Mouse (Mus musculus) myocyte (in vitro differentiated cells): ENCODE data around the gene Olfr1413. TPM values are rescaled to one million over a fixed set of nuclear protein-coding genes. Genes with fewer than 3 reads are reported as not detected.
A peak's percentile ranks its signal among the peaks of the same experiment; 100 is the strongest.

Experiments
- H3K27me3 ChIP-seq: one replicate; pipeline ENCODE4 v1.6.1; 2011; ENCODE audit not compliant: control insufficient read depth, insufficient read depth, insufficient read length
- H3K36me3 ChIP-seq: one replicate; pipeline ENCODE4 v1.6.1; 2011; ENCODE audit not compliant: control insufficient read depth, insufficient read depth
- H3K4me2 ChIP-seq: one replicate; pipeline ENCODE4 v1.6.1; 2011; ENCODE audit warnings: low read depth, control low read depth
- H3K4me3 ChIP-seq: one replicate; pipeline ENCODE4 v1.5.1; 2011; ENCODE audit warnings: mild to moderate bottlenecking, control low read depth, moderate library complexity
- H3K79me2 ChIP-seq: one replicate; pipeline ENCODE4 v1.6.1; 2011; ENCODE audit not compliant: control insufficient read depth, insufficient read depth
- H3ac ChIP-seq: one replicate; pipeline ENCODE4 v1.6.1; 2011; ENCODE audit not compliant: control insufficient read depth, insufficient read length
- CEBPB ChIP-seq: IDR thresholded peaks from 2 replicates; pipeline ENCODE4 v1.6.1; 2011; ENCODE audit warnings: mild to moderate bottlenecking, moderate library complexity; ENCODE audit not compliant: poor library complexity, insufficient read depth, severe bottlenecking
- E2F4 ChIP-seq: IDR thresholded peaks from one replicate; pipeline ENCODE4 v1.6.1; 2011; ENCODE audit warnings: mild to moderate bottlenecking, control low read depth, moderate library complexity; ENCODE audit not compliant: insufficient read depth
- MAX ChIP-seq: IDR thresholded peaks from one replicate; pipeline ENCODE4 v1.6.1; 2011; ENCODE audit warnings: low read depth, mild to moderate bottlenecking, control low read depth
- MYOD1 ChIP-seq, 3 experiments: IDR thresholded peaks; one replicate each; pipeline ENCODE4 v1.6.1; 2011; ENCODE audit warnings: control low read depth in 2 of 3, low read depth in 2 of 3, mild to moderate bottlenecking in 2 of 3, moderate library complexity in 1 of 3; ENCODE audit not compliant: insufficient read length in 2 of 3, control insufficient read depth in 1 of 3
- MYOG ChIP-seq, 3 experiments: IDR thresholded peaks; one replicate each; pipeline ENCODE4 v1.6.1; 2011; ENCODE audit warnings: control low read depth in 2 of 3, low read depth in 2 of 3, mild to moderate bottlenecking in 2 of 3; ENCODE audit not compliant: insufficient read length in 2 of 3, control insufficient read depth in 1 of 3, insufficient read depth in 1 of 3
- POLR2A ChIP-seq: IDR thresholded peaks from one replicate; pipeline ENCODE4 v1.6.1; 2011; ENCODE audit warnings: low read depth, mild to moderate bottlenecking, control low read depth, moderate library complexity; ENCODE audit not compliant: insufficient read length
- POLR2AphosphoS2 ChIP-seq: IDR thresholded peaks from one replicate; pipeline ENCODE4 v1.6.1; 2011; ENCODE audit warnings: low read depth, control low read depth; ENCODE audit not compliant: insufficient read length
- REST ChIP-seq: IDR thresholded peaks from one replicate; pipeline ENCODE4 v1.6.1; 2011; ENCODE audit warnings: mild to moderate bottlenecking, control low read depth, moderate library complexity; ENCODE audit not compliant: insufficient read depth, insufficient read length
- SRF ChIP-seq: IDR thresholded peaks from one replicate; pipeline ENCODE4 v1.6.1; 2011; ENCODE audit warnings: low read depth; ENCODE audit not compliant: control insufficient read depth, insufficient read length
- TCF12 ChIP-seq: IDR thresholded peaks from one replicate; pipeline ENCODE4 v1.6.1; 2011; ENCODE audit warnings: mild to moderate bottlenecking, control low read depth; ENCODE audit not compliant: poor library complexity, insufficient read depth, severe bottlenecking
- TCF3 ChIP-seq: IDR thresholded peaks from one replicate; pipeline ENCODE4 v1.6.1; 2011; ENCODE audit warnings: low read depth, control low read depth; ENCODE audit not compliant: insufficient read length
- USF1 ChIP-seq: IDR thresholded peaks from one replicate; pipeline ENCODE4 v1.6.1; 2011; ENCODE audit warnings: low read depth, mild to moderate bottlenecking, control low read depth, moderate library complexity
- polyA plus RNA-seq: library from polyadenylated mRNA; unstranded; fragments of >200 nt; fragmentation: generic; extraction: Trizol; gene quantifications from one replicate; pipeline ENCODE4 v1.2.1, GENCODE M21; 2012; ENCODE audit warnings: missing spikeins

Olfr1413 gene
- polyA plus RNA-seq, 1 experiment = not detected

DNA sequence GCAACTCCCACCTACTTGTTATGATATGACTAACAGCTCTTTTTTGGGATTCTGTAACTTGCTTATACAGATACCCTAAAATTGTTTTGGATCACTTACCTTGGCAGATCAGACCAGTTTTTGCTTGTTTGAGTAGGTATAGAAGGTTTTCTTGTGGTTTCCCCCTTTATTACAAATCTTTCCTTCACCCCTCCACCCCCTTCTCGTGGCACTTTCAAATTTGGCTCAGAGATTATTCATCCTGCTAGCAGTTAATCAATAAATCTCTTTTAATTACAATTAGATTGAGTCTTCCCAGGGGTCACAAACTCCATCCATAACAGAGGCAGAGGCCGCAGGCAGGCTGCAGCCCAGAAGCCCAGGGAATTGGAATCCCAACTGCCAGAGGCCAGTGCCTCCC, 46.4 kb downstream of the Olfr1413 start, which contains the start of gene Olfr12:
Gene Olfr12 (plus strand): TSS at position 301 of the 400 bp plus-strand sequence.
- no peak for TF ChIP-seq MAX
- no peak for TF ChIP-seq REST
- no peak for TF ChIP-seq POLR2AphosphoS2
- TF ChIP-seq CEBPB = no peak
- no peak for TF ChIP-seq MYOD1 (IDR thresholded peaks at IDR 0.05; ENCODE audit: control insufficient read depth in 1 of 3, insufficient read length in 2 of 3, low read depth in 2 of 3)
- TF ChIP-seq SRF = no peak
- TF ChIP-seq USF1 = no peak
- Histone ChIP-seq H3K4me2 (peak within 1 kb of the TSS; percentile 22), H3K27me3 (no peaks in the 10 kb centered on the region), H3K36me3 (no peaks in the 10 kb centered on the region), H3ac (no peak within 1 kb of the TSS), H3K4me3 (no peak within 1 kb of the TSS), H3K79me2 (no peaks in the 10 kb centered on the region)

DNA sequence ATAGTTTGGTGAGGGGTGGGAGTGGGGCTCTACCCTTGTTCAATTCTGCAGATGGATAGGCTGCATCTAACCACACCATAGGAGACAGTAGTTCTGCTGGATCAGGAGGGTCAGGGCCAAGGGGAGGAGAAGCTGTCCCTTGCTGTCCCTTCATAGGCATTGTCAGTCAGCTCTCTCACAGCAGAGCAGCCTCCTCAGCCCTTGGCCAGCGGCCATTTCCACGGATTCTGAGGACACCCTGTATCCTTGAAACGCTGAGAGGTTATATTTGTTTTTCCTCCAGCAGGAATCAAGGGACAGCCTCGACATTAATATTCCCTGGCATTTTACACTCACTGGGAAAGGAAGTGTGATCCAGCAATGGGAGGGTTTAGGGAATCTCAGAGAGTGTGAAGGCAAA, 47.2 kb downstream of the Olfr1413 start:
- TF ChIP-seq E2F4 = no peak
- TF ChIP-seq CEBPB = no peak
- TF ChIP-seq TCF3 = no peak
- TF ChIP-seq MYOG (IDR thresholded peaks at IDR 0.05; ENCODE audit: control insufficient read depth in 1 of 3, insufficient read depth in 1 of 3, insufficient read length in 2 of 3, low read depth in 2 of 3) = no peak
- no peak for TF ChIP-seq TCF12
- TF ChIP-seq SRF = no peak
- no peak for TF ChIP-seq REST
- no peak for TF ChIP-seq MYOD1 (IDR thresholded peaks at IDR 0.05; ENCODE audit: control insufficient read depth in 1 of 3, insufficient read length in 2 of 3, low read depth in 2 of 3)
- TF ChIP-seq MAX = no peak
- no peak for TF ChIP-seq POLR2A
- no peak for TF ChIP-seq USF1
- TF ChIP-seq POLR2AphosphoS2 = no peak
- no peak overlapping the region for H3K4me3 ChIP-seq
- no peaks in the 10 kb centered on the region for H3K27me3 ChIP-seq

More for the DNA sequence above, 47.2 kb downstream of the Olfr1413 start:
- no peak overlapping the region for H3K4me2 ChIP-seq
- no peaks in the 10 kb centered on the region for H3K79me2 ChIP-seq
- no peak overlapping the region for H3ac ChIP-seq
- H3K36me3 ChIP-seq = no peaks in the 10 kb centered on the region

Other genes starting within 250 kb of the Olfr1413 start
- 162 TPM for gene Ndufa10, start 97.5 kb upstream of the Olfr1413 start, polyA plus RNA-seq
- not detected for gene Olfr1416, start 86.2 kb upstream of the Olfr1413 start, polyA plus RNA-seq
- not detected for gene Olfr1415, start 75.2 kb upstream of the Olfr1413 start, polyA plus RNA-seq
- gene Olfr1414, start 52.7 kb upstream of the Olfr1413 start, polyA plus RNA-seq = not detected
- not detected for gene Olfr1412, start 14.5 kb downstream of the Olfr1413 start, polyA plus RNA-seq
- not detected for gene Olfr1411, start 23.1 kb downstream of the Olfr1413 start, polyA plus RNA-seq
- not detected for gene Olfr1410, start 34.5 kb downstream of the Olfr1413 start, polyA plus RNA-seq
- gene Olfr12, start 46.5 kb downstream of the Olfr1413 start, polyA plus RNA-seq = not detected
- gene Cops9, start 70.7 kb downstream of the Olfr1413 start, polyA plus RNA-seq = 507 TPM
- 1.2 TPM for gene Otos, start 77.5 kb downstream of the Olfr1413 start, polyA plus RNA-seq